Mouse (Mus musculus): ENCODE results near the gene Gm17079.
"Not testable (repeated sequence)": the region's sequence is repeated elsewhere in the genome, so short reads cannot be mapped to it uniquely, and the experiment has no call there.

The Gm17079 gene

GRCm38 (mm10) chr14:51695368-51695767 lies at the start of gene Gm17079:
Gene Gm17079 (minus strand): TSS chr14:51695468.
- DNase-seq (ENCODE audit: low spot score): not testable (repeated sequence)

GRCm38 (mm10) chr14:51740347-51741170 lies 45.3 kb upstream of the Gm17079 start:
- no peak for DNase-seq (ENCODE audit: low spot score)

- DNase-seq (ENCODE audit: low spot score): no peak
These were observed 44.1 kb upstream of the Gm17079 start for GRCm38 (mm10) chr14:51739150-51739993.

DNA sequence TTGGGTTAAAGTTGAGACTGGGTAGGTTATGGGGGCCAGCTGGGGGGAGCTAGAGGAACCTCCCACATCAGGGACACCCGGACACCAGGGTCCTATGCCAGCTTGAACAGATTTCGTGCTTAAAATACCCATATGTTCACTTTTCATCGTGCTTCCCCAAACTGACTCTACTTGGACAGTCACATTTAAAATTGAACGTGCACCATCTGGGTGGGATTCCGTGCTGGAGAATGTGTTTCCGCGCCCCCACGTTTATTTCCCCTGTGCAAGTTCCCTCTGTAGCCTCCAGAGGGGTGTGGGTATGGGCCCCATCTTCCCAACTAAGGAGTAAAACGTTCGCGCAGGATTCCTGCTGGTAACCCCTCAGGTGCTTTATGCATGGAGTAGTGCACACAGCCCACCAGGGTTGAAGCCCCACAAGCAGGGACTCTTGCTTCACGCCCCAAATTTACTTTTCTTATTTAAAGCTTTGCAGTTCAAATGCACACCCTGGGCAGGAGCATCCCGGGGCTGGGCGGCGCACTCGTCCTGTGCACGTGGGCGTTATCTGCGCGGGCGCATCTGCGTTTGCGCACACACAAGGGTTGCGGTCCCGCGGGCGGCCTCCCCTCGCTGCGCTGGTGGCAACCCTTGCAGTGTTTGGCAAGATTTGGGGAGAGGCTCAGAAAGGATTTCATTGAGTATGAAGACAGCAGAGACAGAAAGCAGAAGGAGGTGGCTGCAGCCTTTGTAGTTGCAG lies 43.3 kb upstream of the Gm17079 start:
- no peak for DNase-seq (ENCODE audit: low spot score)

DNA sequence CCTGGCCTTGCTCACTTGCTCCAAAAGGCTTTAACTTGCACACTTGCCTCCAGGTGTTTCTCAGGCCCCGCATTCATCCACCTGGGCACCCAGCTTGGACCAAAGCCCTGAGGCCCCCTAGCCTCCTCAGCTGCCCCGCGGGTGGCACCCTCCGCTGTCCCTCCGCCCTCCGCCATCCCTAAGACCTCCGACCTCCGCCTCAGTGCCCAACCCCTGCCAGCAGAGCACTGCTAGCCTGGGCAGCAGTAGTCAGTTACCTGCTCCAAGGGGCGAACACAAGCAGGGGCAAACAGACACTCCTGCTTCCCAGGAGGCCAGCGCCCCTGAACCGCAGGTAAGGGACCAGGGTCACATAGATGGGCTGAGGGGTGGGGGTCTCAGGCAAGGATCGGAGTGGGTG lies 42.7 kb upstream of the Gm17079 start:
- DNase-seq (ENCODE audit: low spot score): no peak

GRCm38 (mm10) chr14:51717083-51717482 lies 21.8 kb upstream of the Gm17079 start, which contains the start of gene Gm5800:
Gene Gm5800 (minus strand): TSS chr14:51717183.
- no peak for DNase-seq (ENCODE audit: low spot score)

- no peak for DNase-seq (ENCODE audit: low spot score)
These were observed 18.0 kb downstream of the Gm17079 start for GRCm38 (mm10) chr14:51677269-51677668.
